Mouse (Mus musculus): ENCODE data around the gene Arl11. TPM values are rescaled to one million over a fixed set of nuclear protein-coding genes. Genes with fewer than 3 reads are reported as not detected.

Gene Arl11
- polyA plus RNA-seq, 1 experiment from 2014 or later = 2.8 TPM

GRCm38 (mm10) chr14:61360131-61360980, 50.8 kb downstream of the Arl11 start, which contains the start of gene Ebpl:
Gene Ebpl (minus strand): TSS chr14:61360439.
- peak within 1 kb of the TSS; percentile 91 for H3K4me2 ChIP-seq (ENCODE audit: low read depth, low read length)
- H3K27me3 ChIP-seq (ENCODE audit: insufficient read depth, low read length) = no peaks in the 10 kb centered on the region
- H3K9me3 ChIP-seq (ENCODE audit: low read length) = no peaks in the 10 kb centered on the region
- peaks cover 25% of the 10 kb centered on the region for H3K4me1 ChIP-seq (ENCODE audit: insufficient read depth)
- ATAC-seq (peak; percentile 92), DNase-seq (peak; percentile 93)
- H3K9ac ChIP-seq (replicated peaks) = peak within 1 kb of the TSS; percentile 68
- peaks cover 4% of the 10 kb centered on the region; the same call in 1 of the 2 replicates for H3K36me3 ChIP-seq (replicated peaks; ENCODE audit: insufficient read depth, low read length)
- H3K4me3 ChIP-seq (ENCODE audit: low read depth, low read length) = peak within 1 kb of the TSS; percentile 63
- TF ChIP-seq CTCF (IDR thresholded peaks at IDR 0.05; ENCODE audit: low read depth) (peak; percentile 16; the same call in 1 of the 2 replicates), EP300 (IDR thresholded peaks at IDR 0.05; ENCODE audit: low read depth) (no peak)
- under 1% methylated on average over 35 of the region's 40 CpGs for WGBS (ENCODE audit: insufficient replicate concordance)
- H3K27ac ChIP-seq (ENCODE audit: low read depth) = peak within 1 kb of the TSS; percentile 88

DNA sequence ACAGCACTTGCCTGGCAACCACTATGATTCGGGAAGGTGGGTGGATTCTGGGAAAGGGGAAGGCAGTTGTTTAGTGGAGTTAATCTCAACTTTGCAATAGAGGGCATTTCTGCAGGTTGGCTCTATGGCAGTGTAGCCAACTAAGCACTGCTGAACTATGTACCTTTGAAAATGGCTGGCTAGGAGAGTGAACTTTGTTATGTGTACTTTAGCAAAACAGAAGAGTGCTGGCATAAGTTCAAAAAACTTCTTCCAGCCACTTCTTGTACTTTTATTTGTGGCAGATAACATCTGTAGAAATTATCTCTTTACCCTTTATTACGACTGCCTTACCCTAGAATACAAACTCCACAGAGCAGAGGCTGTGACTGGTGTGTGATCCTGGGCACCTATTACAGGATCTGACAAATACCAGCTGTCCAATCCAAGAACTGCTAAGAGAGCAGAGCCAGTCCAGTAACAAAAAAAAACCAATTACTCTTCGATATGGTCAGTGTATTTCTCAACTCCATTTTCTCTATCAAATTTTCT, 51.5 kb downstream of the Arl11 start:
- WGBS (ENCODE audit: insufficient replicate concordance) = 43% methylated on average over 3 of the region's 3 CpGs
- 0 out of 2 replicates have a peak overlapping the region, but pooled peaks have one; percentile 63 for H3K4me3 ChIP-seq (ENCODE audit: low read depth, low read length)
- peaks cover 25% of the 10 kb centered on the region for H3K4me1 ChIP-seq (ENCODE audit: insufficient read depth)
- no peak for TF ChIP-seq EP300 (IDR thresholded peaks at IDR 0.05; ENCODE audit: low read depth)
- no peak for TF ChIP-seq CTCF (IDR thresholded peaks at IDR 0.05; ENCODE audit: low read depth)
- H3K9me3 ChIP-seq (ENCODE audit: low read length) = no peaks in the 10 kb centered on the region
- peak overlapping the region; percentile 91 for H3K4me2 ChIP-seq (ENCODE audit: low read depth, low read length)
- no peak overlapping the region for H3K9ac ChIP-seq (replicated peaks)
- peaks cover 4% of the 10 kb centered on the region; the same call in 1 of the 2 replicates for H3K36me3 ChIP-seq (replicated peaks; ENCODE audit: insufficient read depth, low read length)
- peak overlapping the region; percentile 88 for H3K27ac ChIP-seq (ENCODE audit: low read depth)
- H3K27me3 ChIP-seq (ENCODE audit: insufficient read depth, low read length) = no peaks in the 10 kb centered on the region
- ATAC-seq (peak; percentile 53), DNase-seq (no peak)

Other genes with a start within 250 kb of the Arl11 start
- 0.33 and 0.43 TPM in 2 replicates for gene Sacs, start 171.3 kb upstream of the Arl11 start, polyA plus RNA-seq (2015; fragmentation: Nextera tagmentation; extraction: Ambion mirVana)
- 0.85 TPM in 1 of 2 replicates, not detected in the other for gene Sgcg, start 51.3 kb upstream of the Arl11 start, polyA plus RNA-seq (2015; fragmentation: Nextera tagmentation; extraction: Ambion mirVana)
- 13.3 and 13.8 TPM in 2 replicates for gene Ebpl, start 50.7 kb downstream of the Arl11 start, polyA plus RNA-seq (2015; fragmentation: Nextera tagmentation; extraction: Ambion mirVana)
- gene Kpna3, start 130.1 kb downstream of the Arl11 start, polyA plus RNA-seq (2015; fragmentation: Nextera tagmentation; extraction: Ambion mirVana) = 12.6 and 14.4 TPM in 2 replicates
- gene Spryd7, start 247.1 kb downstream of the Arl11 start, polyA plus RNA-seq (2015; fragmentation: Nextera tagmentation; extraction: Ambion mirVana) = 7.0 and 7.2 TPM in 2 replicates